Mouse (Mus musculus) kidney, adult 2 months (tissue): ENCODE data around the gene Gm49337.

Experiments
- CTCF ChIP-seq: fragments of 200-500 bp; conservative IDR thresholded peaks from 2 replicates; pipeline ENCODE4 v1.5.1; 2011; ENCODE audit warnings: low read depth, mild to moderate bottlenecking, control low read depth, low read length, moderate library complexity, mixed read lengths; ENCODE audit not compliant: insufficient read depth, insufficient read length
- POLR2A ChIP-seq: fragments of 200-500 bp; IDR thresholded peaks from one replicate; pipeline ENCODE4 v1.6.1; 2011; ENCODE audit warnings: low read depth, low read length, control low read depth

GRCm38 (mm10) chr4:116157882-116158281 lies 15.3 kb upstream of the Gm49337 start:
- no peak for TF ChIP-seq CTCF
- TF ChIP-seq POLR2A, result no peak
